Mouse (Mus musculus) embryonic facial prominence, embryonic 10.5 days (tissue): Measurements from ENCODE around the gene C2cd2. TPM values are rescaled to one million over a fixed set of nuclear protein-coding genes. Genes with fewer than 3 reads are reported as not detected.
"Not testable (repeated sequence)": the region's sequence is repeated elsewhere in the genome, so short reads cannot be mapped to it uniquely, and the experiment has no call there.

Source experiments
- DNase-seq: peaks from one replicate; pipeline ENCODE4 v3.0.0-alpha.2; 2017; ENCODE audit warnings: low spot score
- H3K27ac ChIP-seq: fragments of 300-500 bp; sonication (generic); replicated peaks from 2 replicates; pipeline ENCODE4 v1.5.1; 2016; ENCODE audit warnings: mild to moderate bottlenecking
- H3K27me3 ChIP-seq: fragments of 300-500 bp; sonication (generic); replicated peaks from 2 replicates; pipeline ENCODE4 v1.6.1; 2016; ENCODE audit warnings: low read depth, mild to moderate bottlenecking; ENCODE audit not compliant: poor library complexity, severe bottlenecking
- H3K36me3 ChIP-seq: fragments of 300-500 bp; sonication (generic); replicated peaks from 2 replicates; pipeline ENCODE4 v1.6.1; 2016; ENCODE audit warnings: mild to moderate bottlenecking, moderate library complexity
- H3K4me1 ChIP-seq: fragments of 300-500 bp; sonication (generic); 2 replicates; pipeline ENCODE4 v1.6.1; 2016
- H3K4me3 ChIP-seq: fragments of 300-500 bp; sonication (generic); 2 replicates; pipeline ENCODE4 v1.5.1; 2016; ENCODE audit warnings: mild to moderate bottlenecking, moderate library complexity
- H3K9me3 ChIP-seq: fragments of 300-500 bp; sonication (generic); 2 replicates; pipeline ENCODE4 v1.6.1; 2016; ENCODE audit warnings: mild to moderate bottlenecking
- WGBS: fragments of 180-500 bp; shearing (Covaris S2); methylation state at CpG from one replicate; pipeline ENCODE4 v1.1.7; 2016; 5-methylcytosine and 5-hydroxymethylcytosine counted together
- polyA plus RNA-seq: library from polyadenylated mRNA; unstranded; fragments of >200 nt; fragmentation: Nextera tagmentation; extraction: Ambion mirVana; gene quantifications from 2 replicates; pipeline ENCODE4 v1.2.1, GENCODE M21; 2016

Gene C2cd2
- polyA plus RNA-seq: 11.6 and 14.0 TPM in 2 replicates

- peaks cover 17% of the 10 kb centered on the region for H3K4me1 ChIP-seq
- H3K9me3 ChIP-seq: no peaks in the 10 kb centered on the region
- peaks cover 4% of the 10 kb centered on the region; the same call in 1 of the 2 replicates for H3K36me3 ChIP-seq
- under 1% methylated on average over 78 of the region's 78 CpGs for WGBS
- no peaks in the 10 kb centered on the region for H3K27me3 ChIP-seq
- H3K27ac ChIP-seq: peak within 1 kb of the TSS; percentile 95
- DNase-seq: peak; percentile 96
- peak within 1 kb of the TSS; percentile 93 for H3K4me3 ChIP-seq
Observed at GRCm38 (mm10) chr16:97962151-97962948, at the start of gene C2cd2, which contains the start of gene Zbtb21. C2cd2 (minus strand) TSS chr16:97962598. Zbtb21 (minus strand) TSS chr16:97962622.

GRCm38 (mm10) chr16:97997383-97997731 lies 35.0 kb upstream of the C2cd2 start:
- not testable (repeated sequence) for H3K27me3 ChIP-seq, DNase-seq
- under 1% methylated on average over 8 of the region's 8 CpGs for WGBS
- peaks cover 32% of the 10 kb centered on the region for H3K9me3 ChIP-seq
- peak overlapping the region; percentile 83 for H3K27ac ChIP-seq
- peaks cover 32% of the 10 kb centered on the region for H3K36me3 ChIP-seq
- peak overlapping the region; percentile 70 for H3K4me3 ChIP-seq
- H3K4me1 ChIP-seq: peaks cover 16% of the 10 kb centered on the region

- WGBS: 2% methylated on average over 22 of the region's 22 CpGs
- peaks cover 16% of the 10 kb centered on the region for H3K4me1 ChIP-seq
- H3K9me3 ChIP-seq: peaks cover 26% of the 10 kb centered on the region
- peak; percentile 87 for DNase-seq
- H3K27me3 ChIP-seq: no peaks in the 10 kb centered on the region
- H3K4me3 ChIP-seq: peak within 1 kb of the TSS; percentile 70
- peak within 1 kb of the TSS; percentile 83 for H3K27ac ChIP-seq
- peaks cover 26% of the 10 kb centered on the region for H3K36me3 ChIP-seq
Observed at GRCm38 (mm10) chr16:97996616-97997382, 34.4 kb upstream of the C2cd2 start, which contains the start of gene B230307C23Rik. B230307C23Rik (plus strand) TSS chr16:97997315.

- Histone ChIP-seq H3K9me3 (peaks cover 19% of the 10 kb centered on the region), H3K27me3 (no peaks in the 10 kb centered on the region), H3K36me3 (peaks cover 22% of the 10 kb centered on the region), H3K27ac (peak overlapping the region; percentile 83; the same call in 1 of the 2 replicates), H3K4me1 (peaks cover 16% of the 10 kb centered on the region), H3K4me3 (peak overlapping the region; percentile 70)
- DNase-seq: no peak
- WGBS: 13% methylated on average over 1 of the region's 1 CpGs
Observed at GRCm38 (mm10) chr16:97995849-97996615, 33.6 kb upstream of the C2cd2 start.

- not testable (repeated sequence) for H3K27me3 ChIP-seq, DNase-seq, H3K36me3 ChIP-seq, H3K27ac ChIP-seq, H3K9me3 ChIP-seq, H3K4me1 ChIP-seq, H3K4me3 ChIP-seq
- WGBS: 79% methylated on average over 3 of the region's 3 CpGs
Observed at GRCm38 (mm10) chr16:97992477-97992876, 30.1 kb upstream of the C2cd2 start.

GRCm38 (mm10) chr16:97991517-97991916 lies 29.1 kb upstream of the C2cd2 start:
- no peak overlapping the region for H3K27ac ChIP-seq
- 73% methylated on average over 2 of the region's 2 CpGs for WGBS

GRCm38 (mm10) chr16:97984589-97984988 lies 22.2 kb upstream of the C2cd2 start:
- 78% methylated on average over 5 of the region's 5 CpGs for WGBS
- H3K9me3 ChIP-seq: no peaks in the 10 kb centered on the region
- no peaks in the 10 kb centered on the region for H3K36me3 ChIP-seq
- no peaks in the 10 kb centered on the region for H3K4me1 ChIP-seq
- no peak overlapping the region for H3K27ac ChIP-seq
- DNase-seq: no peak
- no peaks in the 10 kb centered on the region for H3K27me3 ChIP-seq
- no peak overlapping the region for H3K4me3 ChIP-seq

More at GRCm38 (mm10) chr16:97991517-97991916, 29.1 kb upstream of the C2cd2 start:
- DNase-seq: no peak
- H3K9me3 ChIP-seq: no peaks in the 10 kb centered on the region
- H3K36me3 ChIP-seq: no peaks in the 10 kb centered on the region
- no peak overlapping the region for H3K4me3 ChIP-seq
- H3K4me1 ChIP-seq: peaks cover 7% of the 10 kb centered on the region
- no peaks in the 10 kb centered on the region for H3K27me3 ChIP-seq

- H3K4me3 ChIP-seq: no peak overlapping the region
- WGBS: 84% methylated on average over 1 of the region's 1 CpGs
- H3K27ac ChIP-seq: no peak overlapping the region
- H3K9me3 ChIP-seq: no peaks in the 10 kb centered on the region
- no peaks in the 10 kb centered on the region for H3K36me3 ChIP-seq
- H3K4me1 ChIP-seq: no peaks in the 10 kb centered on the region
- no peak for DNase-seq
- no peaks in the 10 kb centered on the region for H3K27me3 ChIP-seq
Observed at GRCm38 (mm10) chr16:97981362-97981761, 19.0 kb upstream of the C2cd2 start.

GRCm38 (mm10) chr16:97977722-97978121 lies 15.3 kb upstream of the C2cd2 start:
- H3K4me3 ChIP-seq: no peak overlapping the region

GRCm38 (mm10) chr16:97977277-97977676 lies 14.9 kb upstream of the C2cd2 start:
- no peak for DNase-seq
- WGBS: 75% methylated on average over 1 of the region's 1 CpGs
- no peaks in the 10 kb centered on the region for H3K4me1 ChIP-seq
- no peaks in the 10 kb centered on the region for H3K36me3 ChIP-seq
- H3K27me3 ChIP-seq: no peaks in the 10 kb centered on the region
- no peak overlapping the region for H3K4me3 ChIP-seq
- H3K9me3 ChIP-seq: no peaks in the 10 kb centered on the region
- no peak overlapping the region for H3K27ac ChIP-seq

More at GRCm38 (mm10) chr16:97977722-97978121, 15.3 kb upstream of the C2cd2 start:
- Histone ChIP-seq H3K27ac (no peak overlapping the region), H3K4me1 (no peaks in the 10 kb centered on the region), H3K27me3 (no peaks in the 10 kb centered on the region), H3K9me3 (no peaks in the 10 kb centered on the region), H3K36me3 (no peaks in the 10 kb centered on the region)
- 97% methylated on average over 3 of the region's 3 CpGs for WGBS
- DNase-seq: no peak

GRCm38 (mm10) chr16:97963956-97964540 lies 1.6 kb upstream of the C2cd2 start:
- Histone ChIP-seq H3K9me3 (no peaks in the 10 kb centered on the region), H3K27ac (no peak overlapping the region), H3K27me3 (no peaks in the 10 kb centered on the region), H3K4me1 (peaks cover 11% of the 10 kb centered on the region), H3K36me3 (peaks cover 4% of the 10 kb centered on the region; the same call in 1 of the 2 replicates), H3K4me3 (no peak overlapping the region)
- 82% methylated on average over 3 of the region's 3 CpGs for WGBS
- no peak for DNase-seq
